Mouse (Mus musculus): Measurements from ENCODE around the gene Iltifb.
"Not testable (repeated sequence)": the region's sequence is repeated elsewhere in the genome, so short reads cannot be mapped to it uniquely, and the experiment has no call there.

- not testable (repeated sequence) for TF ChIP-seq POLR2A (IDR thresholded peaks at IDR 0.05; ENCODE audit: low read depth, low read length); CTCF (conservative IDR thresholded peaks at IDR 0.05; ENCODE audit: insufficient read depth, insufficient read length, low read depth, low read length)
Measured at GRCm38 (mm10) chr10:118258388-118258787, 36.5 kb downstream of the Iltifb start, which contains the start of gene Gm32802.

All from kidney, adult 2 months (tissue).